Mouse (Mus musculus): ENCODE results near the gene Hoxa11.
A peak's percentile ranks its signal among the peaks of the same experiment; 100 is the strongest.

Gene Hoxa11

GRCm38 (mm10) chr6:52234428-52235140, 11.0 kb downstream of the Hoxa11 start:
- DNase-seq (ENCODE audit: inconsistent age in 2 of 2, low spot score in 1 of 2), result no peak

- DNase-seq (ENCODE audit: inconsistent age in 2 of 2, low spot score in 1 of 2), result no peak
These were observed 11.8 kb downstream of the Hoxa11 start for GRCm38 (mm10) chr6:52233546-52234427.

GRCm38 (mm10) chr6:52232984-52233545, 12.5 kb downstream of the Hoxa11 start:
- DNase-seq (ENCODE audit: inconsistent age in 2 of 2, low spot score in 1 of 2), result no peak

- DNase-seq (ENCODE audit: inconsistent age in 2 of 2, low spot score in 1 of 2), result peak in 1 of 2 experiments; percentile 60
These were observed 13.0 kb downstream of the Hoxa11 start for GRCm38 (mm10) chr6:52232568-52232965.

GRCm38 (mm10) chr6:52231885-52232567, 13.6 kb downstream of the Hoxa11 start:
- DNase-seq (ENCODE audit: inconsistent age in 2 of 2, low spot score in 1 of 2), result peak in 1 of 2 experiments; percentile 53

- DNase-seq (ENCODE audit: inconsistent age in 2 of 2, low spot score in 1 of 2), result peak in 1 of 2 experiments; percentile 51
These were observed 15.0 kb downstream of the Hoxa11 start, which contains the start of gene Hoxa9 for GRCm38 (mm10) chr6:52230516-52231165. Hoxa9 (minus strand) TSS chr6:52231089.

- peak in 1 of 2 experiments; percentile 35 for DNase-seq (ENCODE audit: inconsistent age in 2 of 2, low spot score in 1 of 2)
These were observed 15.8 kb downstream of the Hoxa11 start for GRCm38 (mm10) chr6:52229558-52230416.

GRCm38 (mm10) chr6:52228475-52229465, 16.8 kb downstream of the Hoxa11 start:
- DNase-seq (ENCODE audit: inconsistent age in 2 of 2, low spot score in 1 of 2), result no peak

- DNase-seq (ENCODE audit: inconsistent age in 2 of 2, low spot score in 1 of 2), result no peak
These were observed 18.0 kb downstream of the Hoxa11 start for GRCm38 (mm10) chr6:52227470-52228222.

- peak in 1 of 2 experiments; percentile 60 for DNase-seq (ENCODE audit: inconsistent age in 2 of 2, low spot score in 1 of 2)
These were observed 18.9 kb downstream of the Hoxa11 start for GRCm38 (mm10) chr6:52226569-52227257.

GRCm38 (mm10) chr6:52225612-52226568, 19.7 kb downstream of the Hoxa11 start:
- peak in 1 of 2 experiments; percentile 68 for DNase-seq (ENCODE audit: inconsistent age in 2 of 2, low spot score in 1 of 2)

- no peak for DNase-seq (ENCODE audit: inconsistent age in 2 of 2, low spot score in 1 of 2)
These were observed 20.6 kb downstream of the Hoxa11 start for GRCm38 (mm10) chr6:52224895-52225611.

GRCm38 (mm10) chr6:52223939-52224760, 21.5 kb downstream of the Hoxa11 start:
- peak in 1 of 2 experiments; percentile 32 for DNase-seq (ENCODE audit: inconsistent age in 2 of 2, low spot score in 1 of 2)

GRCm38 (mm10) chr6:52222729-52223128, 22.9 kb downstream of the Hoxa11 start:
- no peak for DNase-seq (ENCODE audit: inconsistent age in 2 of 2, low spot score in 1 of 2)

Data from adrenal gland, adult (tissue).